16 mouse cellular contexts compared by ENCODE assay signal in genomic region chr11:72962378-72962777, GRCm38 (mm10). TPM values are rescaled to one million over a fixed set of nuclear protein-coding genes. Genes with fewer than 3 reads are reported as not detected.
DNase-seq lines count a peak whose midpoint lies in the region; ATAC-seq and TF ChIP-seq lines count a peak whose summit lies in the region.
"Had no signal": no experiment of that assay in that cellular context is flagged by ENCODE, and none has a peak within 500 bp of the region (broad histone marks: within the 10 kb centered on the region; RNA-seq: fewer than 3 reads in every experiment).

No protein-coding gene starts in this region.

- peaks cover 15% of the 10 kb centered on the region for H3K27me3 ChIP-seq in heart, embryonic 16.5 days (ENCODE audit: control insufficient read depth, insufficient read depth, low read length)
- no peaks in the 10 kb centered on the region for H3K27me3 ChIP-seq in thymus, adult 2 months (ENCODE audit: control insufficient read depth, insufficient read depth, low read length)
- H3K27me3 ChIP-seq in liver, embryonic 15.5 days, result peaks cover 48% of the 10 kb centered on the region
- H3K27me3 ChIP-seq in forebrain, embryonic 12.5 days, result peaks cover 53% of the 10 kb centered on the region
- peaks cover 27% of the 10 kb centered on the region for H3K27me3 ChIP-seq in hindbrain, postnatal 0 days (ENCODE audit: insufficient read depth, low read length)

- no peak for ATAC-seq in heart, embryonic 16.5 days (replicated peaks; ENCODE audit: extremely low read depth, insufficient read depth, low FRiP score)
- ATAC-seq in liver, embryonic 15.5 days (ENCODE audit: insufficient read depth), result no peak
- no peak for ATAC-seq in forebrain, embryonic 12.5 days (ENCODE audit: low FRiP score)
- no peak for ATAC-seq in hindbrain, postnatal 0 days
- ATAC-seq: forebrain, postnatal 0 days had no signal

- TF ChIP-seq CTCF in thymus, adult 2 months (IDR thresholded peaks at IDR 0.05; ENCODE audit: borderline replicate concordance, control insufficient read depth, extremely low read depth, insufficient read depth, low read length, poor library complexity), result no peak
- TF ChIP-seq CTCF in hindbrain, postnatal 0 days (IDR thresholded peaks at IDR 0.05; ENCODE audit: low read depth), result no peak

- 87% methylated on average over 2 of the region's 2 CpGs for WGBS in heart, embryonic 16.5 days
- 82% methylated on average over 2 of the region's 2 CpGs for WGBS in thymus, adult 2 months
- 33% methylated on average over 2 of the region's 2 CpGs for WGBS in liver, embryonic 15.5 days (ENCODE audit: insufficient replicate concordance)
- WGBS in forebrain, embryonic 12.5 days, result 80% methylated on average over 2 of the region's 2 CpGs
- WGBS in hindbrain, postnatal 0 days, result 89% methylated on average over 2 of the region's 2 CpGs

- DNase-seq in heart, postnatal 4 days, result no peak
- DNase-seq in thymus, adult 2 months, result no peak
- no peak for DNase-seq in thymus, postnatal 14 days
- no peak for DNase-seq in adrenal gland, postnatal 10 days
- DNase-seq in hindbrain, postnatal 0 days (ENCODE audit: low spot score), result no peak
- DNase-seq: cerebellum, adult 2 months; forebrain, postnatal 0 days; retina, postnatal 1 day had no signal

- H3K4me2 ChIP-seq in heart, embryonic 16.5 days (ENCODE audit: low read depth, low read length), result peak overlapping the region; percentile 26
- H3K4me2 ChIP-seq in liver, embryonic 15.5 days, result peak overlapping the region; percentile 73; the same call in 1 of the 2 replicates
- H3K4me2 ChIP-seq in forebrain, embryonic 12.5 days, result no peak overlapping the region
- H3K4me2 ChIP-seq in hindbrain, postnatal 0 days (ENCODE audit: low read depth, low read length), result no peak overlapping the region
- H3K4me2 ChIP-seq: embryonic facial prominence, embryonic 12.5 days; limb, embryonic 15.5 days had no signal

- H3K4me3 ChIP-seq in heart, embryonic 16.5 days (ENCODE audit: low read length), result no peak overlapping the region
- peak overlapping the region; percentile 64 for H3K4me3 ChIP-seq in thymus, adult 2 months (ENCODE audit: control insufficient read depth, insufficient read depth, low read length)
- H3K4me3 ChIP-seq in liver, embryonic 15.5 days (replicated peaks), result 0 out of 2 replicates have a peak overlapping the region, but pooled peaks have one; percentile 53
- no peak overlapping the region for H3K4me3 ChIP-seq in forebrain, embryonic 12.5 days (replicated peaks)
- no peak overlapping the region for H3K4me3 ChIP-seq in hindbrain, postnatal 0 days (ENCODE audit: low read length)
- H3K4me3 ChIP-seq: hindbrain, embryonic 15.5 days; limb, embryonic 15.5 days; midbrain, embryonic 12.5 days; myocyte had no signal

- no peak for TF ChIP-seq POLR2A in thymus, adult 2 months (IDR thresholded peaks at IDR 0.05; ENCODE audit: control insufficient read depth, extremely low read depth, insufficient read depth, low read length, poor library complexity)

- H3K27ac ChIP-seq in heart, embryonic 16.5 days (ENCODE audit: low read length), result peak overlapping the region; percentile 64; the same call in 1 of the 2 replicates
- H3K27ac ChIP-seq in thymus, adult 2 months (ENCODE audit: control insufficient read depth, insufficient read depth, low read length), result peak overlapping the region; percentile 58
- H3K27ac ChIP-seq in liver, embryonic 15.5 days (replicated peaks), result no peak overlapping the region
- no peak overlapping the region for H3K27ac ChIP-seq in forebrain, embryonic 12.5 days
- H3K27ac ChIP-seq in hindbrain, postnatal 0 days, result no peak overlapping the region
- H3K27ac ChIP-seq: embryonic facial prominence, embryonic 12.5 days; hindbrain, embryonic 15.5 days; limb, embryonic 15.5 days; midbrain, embryonic 12.5 days had no signal

- no peak overlapping the region for H3K9ac ChIP-seq in heart, embryonic 16.5 days (ENCODE audit: low read length)
- H3K9ac ChIP-seq in liver, embryonic 15.5 days, result no peak overlapping the region
- H3K9ac ChIP-seq in forebrain, embryonic 12.5 days, result no peak overlapping the region
- H3K9ac ChIP-seq in hindbrain, postnatal 0 days (replicated peaks; ENCODE audit: low read length), result no peak overlapping the region
- H3K9ac ChIP-seq: embryonic facial prominence, embryonic 12.5 days; forebrain, postnatal 0 days; hindbrain, embryonic 15.5 days; limb, embryonic 15.5 days; midbrain, embryonic 12.5 days had no signal

- H3K36me3 ChIP-seq in heart, embryonic 16.5 days (ENCODE audit: control insufficient read depth, insufficient read depth), result no peaks in the 10 kb centered on the region
- H3K36me3 ChIP-seq in thymus, adult 2 months (ENCODE audit: control insufficient read depth, insufficient read depth, low read length), result no peaks in the 10 kb centered on the region
- no peaks in the 10 kb centered on the region for H3K36me3 ChIP-seq in liver, embryonic 15.5 days (replicated peaks)
- no peaks in the 10 kb centered on the region for H3K36me3 ChIP-seq in forebrain, embryonic 12.5 days (replicated peaks)
- no peaks in the 10 kb centered on the region for H3K36me3 ChIP-seq in hindbrain, postnatal 0 days (ENCODE audit: insufficient read depth, low read length)
- H3K36me3 ChIP-seq: embryonic facial prominence, embryonic 12.5 days; hindbrain, embryonic 15.5 days; limb, embryonic 15.5 days; midbrain, embryonic 12.5 days had no signal

- H3K9me3 ChIP-seq in heart, embryonic 16.5 days (replicated peaks; ENCODE audit: control insufficient read depth, low read length), result no peaks in the 10 kb centered on the region
- no peaks in the 10 kb centered on the region for H3K9me3 ChIP-seq in liver, embryonic 15.5 days (replicated peaks)
- H3K9me3 ChIP-seq in forebrain, embryonic 12.5 days, result no peaks in the 10 kb centered on the region
- H3K9me3 ChIP-seq in hindbrain, postnatal 0 days (ENCODE audit: low read length), result no peaks in the 10 kb centered on the region
- H3K9me3 ChIP-seq: embryonic facial prominence, embryonic 12.5 days; hindbrain, embryonic 15.5 days; limb, embryonic 15.5 days; midbrain, embryonic 12.5 days had no signal

- H3K4me1 ChIP-seq in heart, embryonic 16.5 days (ENCODE audit: control insufficient read depth, insufficient read depth, low read length), result peaks cover 23% of the 10 kb centered on the region
- H3K4me1 ChIP-seq in thymus, adult 2 months (replicated peaks; ENCODE audit: control insufficient read depth, insufficient read depth, low read length), result peaks cover 54% of the 10 kb centered on the region
- H3K4me1 ChIP-seq in liver, embryonic 15.5 days (replicated peaks), result peaks cover 18% of the 10 kb centered on the region
- H3K4me1 ChIP-seq in forebrain, embryonic 12.5 days, result peaks cover 11% of the 10 kb centered on the region; the same call in 1 of the 2 replicates
- no peaks in the 10 kb centered on the region for H3K4me1 ChIP-seq in hindbrain, postnatal 0 days (ENCODE audit: insufficient read depth, low read length)

RNA-seq across cellular contexts. Expression of gene Atp2a3, which starts 1.4 kb away (rescaled TPM):
- polyA plus RNA-seq in heart, embryonic 16.5 days (2015; fragmentation: Nextera tagmentation; extraction: Ambion mirVana), result 9.0 and 14.9 TPM in 2 replicates
- 10 to 100 TPM in 1 of 2 experiments, 1 to 10 TPM in 1; 8.3 to 12.0 TPM for total RNA-seq in heart, postnatal 4 days (2021)
- 478 and 539 TPM in 2 replicates for polyA plus RNA-seq in thymus, adult 2 months (2012; rRNA removed)
- polyA plus RNA-seq in liver, embryonic 15.5 days (2015; fragmentation: Nextera tagmentation; extraction: Ambion mirVana), result 10.6 and 12.8 TPM in 2 replicates
- polyA plus RNA-seq in forebrain, embryonic 12.5 days (2016; fragmentation: Nextera tagmentation; extraction: Ambion mirVana), result 0.60 and 0.68 TPM in 2 replicates
- total RNA-seq in adrenal gland, postnatal 10 days (2021), result 10 to 100 TPM; 20.1 to 26.6 TPM
- total RNA-seq in hindbrain, postnatal 0 days (2014; rRNA removed), result 2.4 and 4.6 TPM in 2 replicates
- 2.4 and 2.7 TPM in 2 replicates for polyA plus RNA-seq in hindbrain, postnatal 0 days (2015; fragmentation: Nextera tagmentation; extraction: Ambion mirVana)

RNA-seq across cellular contexts. Expression of gene P2rx1, which starts 36.5 kb away (rescaled TPM):
- 3.0 and 5.6 TPM in 2 replicates for polyA plus RNA-seq in heart, embryonic 16.5 days (2015; fragmentation: Nextera tagmentation; extraction: Ambion mirVana)
- total RNA-seq in heart, postnatal 4 days (2021), result under 1 TPM; 0.71 to 0.77 TPM
- polyA plus RNA-seq in thymus, adult 2 months (2012; rRNA removed), result 82.6 and 103 TPM in 2 replicates
- polyA plus RNA-seq in liver, embryonic 15.5 days (2015; fragmentation: Nextera tagmentation; extraction: Ambion mirVana), result 6.6 and 7.5 TPM in 2 replicates
- 0.52 and 0.74 TPM in 2 replicates for polyA plus RNA-seq in forebrain, embryonic 12.5 days (2016; fragmentation: Nextera tagmentation; extraction: Ambion mirVana)
- total RNA-seq in adrenal gland, postnatal 10 days (2021), result 1 to 10 TPM; 1.3 TPM
- 0.32 and 1.3 TPM in 2 replicates for total RNA-seq in hindbrain, postnatal 0 days (2014; rRNA removed)
- polyA plus RNA-seq in hindbrain, postnatal 0 days (2015; fragmentation: Nextera tagmentation; extraction: Ambion mirVana), result 0.45 and 0.60 TPM in 2 replicates

RNA-seq across cellular contexts. Expression of gene Camkk1, which starts 56.4 kb away (rescaled TPM):
- polyA plus RNA-seq in heart, embryonic 16.5 days (2015; fragmentation: Nextera tagmentation; extraction: Ambion mirVana), result 3.4 and 3.7 TPM in 2 replicates
- under 1 TPM; 0.81 to 0.97 TPM for total RNA-seq in heart, postnatal 4 days (2021)
- 35.4 and 40.0 TPM in 2 replicates for polyA plus RNA-seq in thymus, adult 2 months (2012; rRNA removed)
- 0.73 and 0.81 TPM in 2 replicates for polyA plus RNA-seq in liver, embryonic 15.5 days (2015; fragmentation: Nextera tagmentation; extraction: Ambion mirVana)
- 9.0 and 9.7 TPM in 2 replicates for polyA plus RNA-seq in forebrain, embryonic 12.5 days (2016; fragmentation: Nextera tagmentation; extraction: Ambion mirVana)
- total RNA-seq in adrenal gland, postnatal 10 days (2021), result 1 to 10 TPM; 1.3 to 1.9 TPM
- total RNA-seq in hindbrain, postnatal 0 days (2014; rRNA removed), result 27.4 and 32.5 TPM in 2 replicates
- polyA plus RNA-seq in hindbrain, postnatal 0 days (2015; fragmentation: Nextera tagmentation; extraction: Ambion mirVana), result 26.5 and 26.7 TPM in 2 replicates

Comparison
In these comparisons a context has a peak if more than half of its experiments do, and no peak if none do; other contexts are left out.
1. H3K27ac ChIP-seq: peak in heart, embryonic 16.5 days (single experiment) and thymus, adult 2 months (single experiment); none in liver, embryonic 15.5 days (single experiment), forebrain, embryonic 12.5 days (single experiment) and hindbrain, postnatal 0 days (single experiment).
2. H3K4me2 ChIP-seq: peak in heart, embryonic 16.5 days (single experiment) and liver, embryonic 15.5 days (single experiment); none in forebrain, embryonic 12.5 days (single experiment) and hindbrain, postnatal 0 days (single experiment).
3. H3K4me3 ChIP-seq: peak in thymus, adult 2 months (single experiment) and liver, embryonic 15.5 days (single experiment); none in heart, embryonic 16.5 days (single experiment), forebrain, embryonic 12.5 days (single experiment) and hindbrain, postnatal 0 days (single experiment).
4. RNA of gene Atp2a3, which starts 1.4 kb away (polyA plus RNA-seq): 478 to 539 TPM in thymus, adult 2 months; 9.0 to 14.9 TPM in heart, embryonic 16.5 days, 10.6 to 12.8 TPM in liver, embryonic 15.5 days, 2.4 to 2.7 TPM in hindbrain, postnatal 0 days and 0.60 to 0.68 TPM in forebrain, embryonic 12.5 days; every median in the first group is over 10 times any median in the second.